Mouse (Mus musculus): Measurements from ENCODE around the gene Gnao1. TPM values are rescaled to one million over a fixed set of nuclear protein-coding genes. Genes with fewer than 3 reads are reported as not detected.

Gnao1 gene
- total RNA-seq, 2 experiments from 2014 or later = 949 to 978 TPM

- intact Hi-C loops (cut with DNase I) = loop anchor here (5.0 kb wide), 1 partner anchor 91 kb away; no protein-coding TSS in a partner anchor
- peak; percentile 58 to 63 for DNase-seq (ENCODE audit: low spot score in 2 of 2)
Observed at GRCm38 (mm10) chr8:93840956-93841752, 31.4 kb downstream of the Gnao1 start.

GRCm38 (mm10) chr8:93842574-93842973, 32.8 kb downstream of the Gnao1 start:
- intact Hi-C loops (cut with DNase I) = loop anchor here (5.0 kb wide), 1 partner anchor 90 kb away; no protein-coding TSS in a partner anchor
- DNase-seq (ENCODE audit: low spot score in 2 of 2) = no peak

- DNase-seq (ENCODE audit: low spot score in 2 of 2) = no peak
- intact Hi-C loops (cut with DNase I) = loop anchor here (5.0 kb wide), 1 partner anchor 88 kb away; no protein-coding TSS in a partner anchor
Observed at GRCm38 (mm10) chr8:93843858-93844502, 34.2 kb downstream of the Gnao1 start.

GRCm38 (mm10) chr8:93845186-93845585, 35.4 kb downstream of the Gnao1 start:
- intact Hi-C loops (cut with DNase I) = no loop called here
- DNase-seq (ENCODE audit: low spot score in 2 of 2) = no peak

GRCm38 (mm10) chr8:93852087-93852645, 42.4 kb downstream of the Gnao1 start:
- intact Hi-C loops (cut with DNase I) = no loop called here

GRCm38 (mm10) chr8:93852851-93853461, 43.2 kb downstream of the Gnao1 start:
- DNase-seq (ENCODE audit: low spot score in 2 of 2) = no peak
- intact Hi-C loops (cut with DNase I) = no loop called here

More at GRCm38 (mm10) chr8:93852087-93852645, 42.4 kb downstream of the Gnao1 start:
- DNase-seq (ENCODE audit: low spot score in 2 of 2) = no peak

GRCm38 (mm10) chr8:93854676-93855075, 44.9 kb downstream of the Gnao1 start:
- intact Hi-C loops (cut with DNase I) = no loop called here

GRCm38 (mm10) chr8:93855272-93855671, 45.5 kb downstream of the Gnao1 start:
- intact Hi-C loops (cut with DNase I) = no loop called here

More at GRCm38 (mm10) chr8:93854676-93855075, 44.9 kb downstream of the Gnao1 start:
- no peak for DNase-seq (ENCODE audit: low spot score in 2 of 2)

GRCm38 (mm10) chr8:93857144-93857543, 47.4 kb downstream of the Gnao1 start:
- intact Hi-C loops (cut with DNase I) = no loop called here
- DNase-seq (ENCODE audit: low spot score in 2 of 2) = no peak

More at GRCm38 (mm10) chr8:93855272-93855671, 45.5 kb downstream of the Gnao1 start:
- no peak for DNase-seq (ENCODE audit: low spot score in 2 of 2)

- intact Hi-C loops (cut with DNase I) = no loop called here
- no peak for DNase-seq (ENCODE audit: low spot score in 2 of 2)
Observed at GRCm38 (mm10) chr8:93858286-93858685, 48.5 kb downstream of the Gnao1 start.

- intact Hi-C loops (cut with DNase I) = no loop called here
- no peak for DNase-seq (ENCODE audit: low spot score in 2 of 2)
Observed at GRCm38 (mm10) chr8:93860020-93860419, 50.3 kb downstream of the Gnao1 start.

GRCm38 (mm10) chr8:93864064-93864463, 54.3 kb downstream of the Gnao1 start:
- no peak for DNase-seq (ENCODE audit: low spot score in 2 of 2)
- intact Hi-C loops (cut with DNase I) = no loop called here

- intact Hi-C loops (cut with DNase I) = no loop called here
- no peak for DNase-seq (ENCODE audit: low spot score in 2 of 2)
Observed at GRCm38 (mm10) chr8:93866271-93866670, 56.5 kb downstream of the Gnao1 start.

- intact Hi-C loops (cut with DNase I) = no loop called here
Observed at GRCm38 (mm10) chr8:93868486-93869221, 58.9 kb downstream of the Gnao1 start.

GRCm38 (mm10) chr8:93871275-93871674, 61.5 kb downstream of the Gnao1 start:
- no peak for DNase-seq (ENCODE audit: low spot score in 2 of 2)
- intact Hi-C loops (cut with DNase I) = no loop called here

More at GRCm38 (mm10) chr8:93868486-93869221, 58.9 kb downstream of the Gnao1 start:
- DNase-seq (ENCODE audit: low spot score in 2 of 2) = no peak

- intact Hi-C loops (cut with DNase I) = no loop called here
Observed at GRCm38 (mm10) chr8:93878396-93878795, 68.6 kb downstream of the Gnao1 start.

GRCm38 (mm10) chr8:93879966-93880365, 70.2 kb downstream of the Gnao1 start:
- peak in 1 of 2 experiments; percentile 23 for DNase-seq (ENCODE audit: low spot score in 2 of 2)
- intact Hi-C loops (cut with DNase I) = no loop called here

More at GRCm38 (mm10) chr8:93878396-93878795, 68.6 kb downstream of the Gnao1 start:
- no peak for DNase-seq (ENCODE audit: low spot score in 2 of 2)

GRCm38 (mm10) chr8:93881381-93881780, 71.6 kb downstream of the Gnao1 start:
- DNase-seq (ENCODE audit: low spot score in 2 of 2) = no peak
- intact Hi-C loops (cut with DNase I) = no loop called here

- DNase-seq (ENCODE audit: low spot score in 2 of 2) = no peak
- intact Hi-C loops (cut with DNase I) = no loop called here
Observed at GRCm38 (mm10) chr8:93883241-93883640, 73.5 kb downstream of the Gnao1 start.

Data from left cerebral cortex, postnatal 14 days (tissue).